Mouse (Mus musculus) forebrain, embryonic 12.5 days (tissue): ENCODE measurements at regions not wholly inside any gene's neighbourhood (a gene's known extent, or its start where the extent isn't known, plus 50 kb on each side); places are given as distances from the start of the nearest gene placed in this dataset.

Experiments used
- ATAC-seq: fragments of 200-750 bp; cut with Nextera tagmentation; 2 replicates; pipeline ENCODE4 v1.8.0; 2017; ENCODE audit warnings: moderate TSS enrichment; ENCODE audit not compliant: low FRiP score
- H3K27ac ChIP-seq: fragments of 300-500 bp; sonication (generic); 2 replicates; pipeline ENCODE4 v1.5.1; 2016; ENCODE audit warnings: mild to moderate bottlenecking
- H3K27me3 ChIP-seq: fragments of 300-500 bp; sonication (generic); 2 replicates; pipeline ENCODE4 v1.6.1; 2016; ENCODE audit warnings: mild to moderate bottlenecking
- H3K36me3 ChIP-seq: fragments of 300-500 bp; sonication (generic); replicated peaks from 2 replicates; pipeline ENCODE4 v1.6.1; 2016; ENCODE audit warnings: mild to moderate bottlenecking
- H3K4me1 ChIP-seq: fragments of 300-500 bp; sonication (generic); 2 replicates; pipeline ENCODE4 v1.6.1; 2016
- H3K4me2 ChIP-seq: fragments of 300-500 bp; sonication (generic); 2 replicates; pipeline ENCODE4 v1.6.1; 2016; ENCODE audit warnings: mild to moderate bottlenecking, moderate library complexity
- H3K4me3 ChIP-seq: fragments of 300-500 bp; sonication (generic); replicated peaks from 2 replicates; pipeline ENCODE4 v1.5.1; 2016; ENCODE audit warnings: mild to moderate bottlenecking
- H3K9ac ChIP-seq: fragments of 300-500 bp; sonication (generic); 2 replicates; pipeline ENCODE4 v1.6.1; 2016; ENCODE audit warnings: mild to moderate bottlenecking
- H3K9me3 ChIP-seq: fragments of 300-500 bp; sonication (generic); 2 replicates; pipeline ENCODE4 v1.6.1; 2016
- WGBS: fragments of 180-500 bp; shearing (Covaris S2); methylation state at CpG from one replicate; pipeline ENCODE4 v1.1.7; 2016; 5-methylcytosine and 5-hydroxymethylcytosine counted together

GRCm38 (mm10) chr12:12567058-12567733 is 305.3 kb downstream of the Fam49a start:
- WGBS: 97% methylated on average over 7 of the region's 7 CpGs

DNA sequence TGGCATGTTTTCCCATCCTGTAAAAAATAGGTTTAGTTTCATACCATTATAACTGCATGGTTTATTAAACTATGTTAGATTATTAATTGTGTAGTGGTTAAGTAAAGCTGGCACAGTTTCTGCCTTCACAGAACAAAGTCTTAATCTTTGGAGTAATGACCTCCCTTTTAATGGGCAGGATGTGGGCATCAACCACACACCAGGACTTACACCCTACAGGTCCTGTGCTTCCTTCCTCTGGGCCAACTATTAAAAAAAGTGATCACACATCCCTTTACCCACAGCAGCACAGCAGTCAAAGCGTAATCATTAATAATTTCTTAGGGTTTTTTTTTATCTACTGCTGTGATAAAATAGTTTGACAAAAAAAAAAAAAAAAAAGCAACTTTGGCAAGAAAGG is 300.3 kb downstream of the Fam49a start:
- Histone ChIP-seq H3K27ac (no peak overlapping the region), H3K9ac (no peak overlapping the region), H3K4me2 (no peak overlapping the region), H3K4me3 (no peak overlapping the region), H3K4me1 (no peaks in the 10 kb centered on the region), H3K27me3 (no peaks in the 10 kb centered on the region), H3K9me3 (no peaks in the 10 kb centered on the region), H3K36me3 (no peaks in the 10 kb centered on the region)
- no peak for ATAC-seq
- 96% methylated on average over 1 of the region's 1 CpGs for WGBS

More at GRCm38 (mm10) chr12:12567058-12567733, 305.3 kb downstream of the Fam49a start:
- Histone ChIP-seq H3K9ac (no peak overlapping the region), H3K4me3 (no peak overlapping the region), H3K36me3 (no peaks in the 10 kb centered on the region), H3K4me2 (no peak overlapping the region), H3K27ac (no peak overlapping the region), H3K4me1 (no peaks in the 10 kb centered on the region), H3K9me3 (no peaks in the 10 kb centered on the region), H3K27me3 (no peaks in the 10 kb centered on the region)
- ATAC-seq: no peak

- Histone ChIP-seq H3K27me3 (no peaks in the 10 kb centered on the region), H3K9ac (no peak overlapping the region), H3K4me2 (no peak overlapping the region), H3K27ac (no peak overlapping the region), H3K4me3 (no peak overlapping the region), H3K9me3 (no peaks in the 10 kb centered on the region), H3K4me1 (no peaks in the 10 kb centered on the region), H3K36me3 (no peaks in the 10 kb centered on the region)
- ATAC-seq: no peak
- WGBS: 91% methylated on average over 5 of the region's 5 CpGs
These were observed 289.9 kb downstream of the Fam49a start for GRCm38 (mm10) chr12:12551818-12552217.

GRCm38 (mm10) chr12:12549649-12550048 is 287.7 kb downstream of the Fam49a start:
- Histone ChIP-seq H3K36me3 (no peaks in the 10 kb centered on the region), H3K27ac (no peak overlapping the region), H3K4me1 (no peaks in the 10 kb centered on the region), H3K27me3 (no peaks in the 10 kb centered on the region), H3K9me3 (no peaks in the 10 kb centered on the region), H3K9ac (no peak overlapping the region), H3K4me3 (no peak overlapping the region), H3K4me2 (no peak overlapping the region)
- no peak for ATAC-seq
- WGBS: 90% methylated on average over 3 of the region's 3 CpGs

DNA sequence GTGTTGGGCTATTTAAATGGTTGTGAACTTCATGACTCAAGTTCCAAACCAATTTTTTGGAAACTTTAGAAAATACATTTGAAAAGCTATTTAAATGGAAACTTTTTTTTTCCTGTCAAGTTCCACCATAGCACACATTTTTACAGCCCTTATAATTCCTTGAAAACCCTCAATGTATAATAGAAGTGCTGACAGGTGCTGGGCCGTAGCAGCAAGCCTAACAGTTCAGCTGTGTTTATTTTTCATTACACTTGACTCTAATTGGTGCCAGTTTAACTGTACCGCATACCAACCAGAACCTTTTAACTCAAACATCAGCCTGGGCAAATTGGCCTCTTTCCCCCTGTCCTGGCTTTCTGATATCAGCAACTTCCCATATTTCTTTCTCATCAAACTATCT is 286.7 kb downstream of the Fam49a start:
- WGBS: 73% methylated on average over 2 of the region's 2 CpGs
- no peak overlapping the region for H3K4me2 ChIP-seq

GRCm38 (mm10) chr12:12547477-12547876 is 285.5 kb downstream of the Fam49a start:
- H3K9me3 ChIP-seq: no peaks in the 10 kb centered on the region
- no peaks in the 10 kb centered on the region for H3K36me3 ChIP-seq
- no peak overlapping the region for H3K27ac ChIP-seq
- H3K4me3 ChIP-seq: no peak overlapping the region
- no peaks in the 10 kb centered on the region for H3K4me1 ChIP-seq
- no peak for ATAC-seq
- no peak overlapping the region for H3K9ac ChIP-seq
- H3K27me3 ChIP-seq: no peaks in the 10 kb centered on the region
- H3K4me2 ChIP-seq: no peak overlapping the region
- 100% methylated on average over 1 of the region's 1 CpGs for WGBS

More for the DNA sequence above, 286.7 kb downstream of the Fam49a start:
- Histone ChIP-seq H3K9me3 (no peaks in the 10 kb centered on the region), H3K27me3 (no peaks in the 10 kb centered on the region), H3K36me3 (no peaks in the 10 kb centered on the region), H3K9ac (no peak overlapping the region), H3K27ac (no peak overlapping the region), H3K4me1 (no peaks in the 10 kb centered on the region), H3K4me3 (no peak overlapping the region)
- ATAC-seq: no peak

GRCm38 (mm10) chr12:12546372-12547031 is 284.6 kb downstream of the Fam49a start:
- 87% methylated on average over 5 of the region's 5 CpGs for WGBS
- Histone ChIP-seq H3K27me3 (no peaks in the 10 kb centered on the region), H3K4me3 (no peak overlapping the region), H3K9ac (no peak overlapping the region), H3K9me3 (no peaks in the 10 kb centered on the region), H3K36me3 (no peaks in the 10 kb centered on the region), H3K4me2 (no peak overlapping the region), H3K27ac (no peak overlapping the region), H3K4me1 (no peaks in the 10 kb centered on the region; the same call in 1 of the 2 replicates)
- ATAC-seq: no peak

DNA sequence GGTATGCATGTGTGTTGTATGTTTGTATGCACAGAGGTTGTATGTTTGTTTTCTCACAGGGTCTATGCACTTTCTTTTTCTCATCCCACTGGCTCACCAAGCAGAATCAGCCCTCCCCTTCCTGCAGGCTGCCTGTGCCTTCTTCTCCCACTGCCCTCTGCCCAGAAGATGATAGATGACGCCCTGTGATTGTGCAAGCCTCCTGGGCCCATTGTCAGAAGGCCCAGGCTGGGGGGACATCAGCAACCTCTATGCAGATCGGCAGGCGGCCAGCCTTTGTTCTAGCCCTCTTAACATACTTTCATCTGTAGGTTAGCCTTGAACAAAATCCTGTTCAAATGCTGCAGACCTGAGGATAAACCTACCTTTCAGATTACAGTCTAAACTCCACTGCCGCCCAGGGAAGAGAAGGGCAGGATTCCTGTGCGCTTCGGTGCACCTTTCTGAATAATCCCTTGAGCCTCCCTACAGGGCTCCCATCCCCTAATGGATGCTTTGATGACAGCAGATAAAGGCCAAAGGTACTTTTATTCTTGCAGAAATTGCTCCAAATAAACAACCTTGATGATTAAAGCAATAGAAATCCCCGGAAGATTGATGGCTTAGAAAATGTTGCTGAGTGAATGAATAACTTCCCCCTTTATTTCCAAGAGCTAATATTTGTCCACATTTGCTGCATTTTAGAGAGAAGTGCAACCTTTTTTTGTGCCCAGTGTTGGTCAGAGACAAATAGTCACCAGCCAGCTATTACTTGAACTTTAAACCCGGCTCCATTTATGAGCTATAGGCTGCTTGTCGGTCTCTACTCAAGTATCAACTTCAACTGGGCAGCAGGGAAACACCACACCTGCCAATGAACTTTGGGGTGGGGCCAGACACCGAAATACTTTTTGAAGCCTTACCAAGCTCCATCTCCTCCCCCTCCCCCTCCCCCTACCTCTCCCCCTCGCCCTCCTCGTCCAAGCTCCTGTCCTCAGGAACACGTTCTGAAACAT is 279.4 kb downstream of the Fam49a start:
- ATAC-seq: no peak
- no peak overlapping the region for H3K4me3 ChIP-seq
- H3K4me1 ChIP-seq: peaks cover 9% of the 10 kb centered on the region
- no peak overlapping the region for H3K27ac ChIP-seq
- H3K9me3 ChIP-seq: no peaks in the 10 kb centered on the region
- no peaks in the 10 kb centered on the region for H3K27me3 ChIP-seq
- H3K9ac ChIP-seq: no peak overlapping the region
- H3K36me3 ChIP-seq: no peaks in the 10 kb centered on the region
- 42% methylated on average over 13 of the region's 13 CpGs for WGBS
- no peak overlapping the region for H3K4me2 ChIP-seq

GRCm38 (mm10) chr12:12539291-12539690 is 277.4 kb downstream of the Fam49a start:
- no peak for ATAC-seq
- H3K4me3 ChIP-seq: no peak overlapping the region
- peaks cover 9% of the 10 kb centered on the region for H3K4me1 ChIP-seq
- H3K36me3 ChIP-seq: no peaks in the 10 kb centered on the region
- no peak overlapping the region for H3K9ac ChIP-seq
- no peaks in the 10 kb centered on the region for H3K9me3 ChIP-seq
- H3K27ac ChIP-seq: no peak overlapping the region
- no peak overlapping the region for H3K4me2 ChIP-seq
- 92% methylated on average over 3 of the region's 3 CpGs for WGBS
- no peaks in the 10 kb centered on the region for H3K27me3 ChIP-seq

- no peaks in the 10 kb centered on the region for H3K9me3 ChIP-seq
- no peaks in the 10 kb centered on the region for H3K27me3 ChIP-seq
- WGBS: 22% methylated on average over 2 of the region's 2 CpGs
- ATAC-seq: no peak
- H3K36me3 ChIP-seq: no peaks in the 10 kb centered on the region
- H3K4me1 ChIP-seq: peaks cover 1% of the 10 kb centered on the region; the same call in 1 of the 2 replicates
- H3K4me2 ChIP-seq: no peak overlapping the region
- H3K4me3 ChIP-seq: no peak overlapping the region
- H3K9ac ChIP-seq: no peak overlapping the region
- H3K27ac ChIP-seq: no peak overlapping the region
These were observed 272.8 kb downstream of the Fam49a start for GRCm38 (mm10) chr12:12534779-12535178.

DNA sequence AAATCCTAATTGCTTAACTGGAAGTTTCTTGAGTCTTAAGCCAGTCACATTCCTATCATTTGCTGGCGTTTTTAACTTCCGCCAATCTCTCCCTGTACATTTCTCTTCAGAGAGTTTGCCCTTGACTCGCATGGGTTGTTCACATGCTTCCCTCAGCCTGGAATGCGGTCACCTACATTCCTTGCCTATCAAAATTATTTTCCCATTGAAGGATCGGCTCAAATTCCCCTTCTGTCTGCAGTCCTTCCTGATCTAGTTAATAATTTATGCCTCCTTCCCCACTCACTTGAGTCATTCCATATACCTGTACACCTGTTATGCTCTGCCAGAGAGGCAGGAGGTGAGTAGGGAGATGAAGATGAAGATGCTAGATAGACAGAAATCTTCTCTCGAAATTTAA is 268.9 kb downstream of the Fam49a start:
- H3K4me3 ChIP-seq: no peak overlapping the region
- WGBS: 76% methylated on average over 6 of the region's 6 CpGs
- ATAC-seq: no peak
- no peak overlapping the region for H3K27ac ChIP-seq
- no peaks in the 10 kb centered on the region for H3K27me3 ChIP-seq
- H3K9ac ChIP-seq: no peak overlapping the region
- no peak overlapping the region for H3K4me2 ChIP-seq
- H3K4me1 ChIP-seq: peaks cover 23% of the 10 kb centered on the region
- no peaks in the 10 kb centered on the region for H3K36me3 ChIP-seq
- H3K9me3 ChIP-seq: no peaks in the 10 kb centered on the region

DNA sequence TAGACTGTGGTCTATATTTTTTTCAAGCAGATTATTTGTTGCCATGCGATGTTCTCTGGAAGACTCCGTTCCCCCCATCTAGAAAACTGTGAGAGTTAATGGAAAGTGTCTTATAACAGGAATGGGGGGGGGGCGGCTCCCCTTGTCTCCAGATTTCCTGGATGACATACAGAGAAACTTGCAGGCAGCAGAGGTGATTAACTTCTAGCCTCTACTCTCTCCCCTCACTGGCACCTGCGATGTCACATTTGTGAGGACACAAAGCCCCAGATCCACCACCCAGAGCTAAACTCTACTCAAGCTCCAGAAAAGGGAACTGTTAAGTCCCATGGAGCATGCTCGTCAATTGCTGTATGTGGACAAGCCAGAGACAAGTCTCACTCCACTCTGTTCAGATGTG is 267.6 kb downstream of the Fam49a start:
- Histone ChIP-seq H3K9me3 (no peaks in the 10 kb centered on the region), H3K4me3 (no peak overlapping the region), H3K4me1 (peaks cover 23% of the 10 kb centered on the region), H3K4me2 (no peak overlapping the region), H3K36me3 (no peaks in the 10 kb centered on the region), H3K9ac (no peak overlapping the region), H3K27me3 (no peaks in the 10 kb centered on the region), H3K27ac (peak overlapping the region; percentile 87)
- 81% methylated on average over 5 of the region's 5 CpGs for WGBS
- ATAC-seq: no peak
